Mouse (Mus musculus) embryonic fibroblast, embryonic 13.5 days (primary cell): ENCODE measurements around the gene Tecr. TPM values are rescaled to one million over a fixed set of nuclear protein-coding genes. Genes with fewer than 3 reads are reported as not detected.

ENCODE experiments used
- H3K27ac ChIP-seq: 2 replicates; pipeline ENCODE4 v1.5.1; 2012; ENCODE audit warnings: low read length, control low read depth, inconsistent platforms; ENCODE audit not compliant: insufficient read depth
- H3K4me1 ChIP-seq: 2 replicates; pipeline ENCODE4 v1.6.1; 2011; ENCODE audit warnings: low read length; ENCODE audit not compliant: control insufficient read depth, insufficient read depth
- H3K4me3 ChIP-seq: 2 replicates; pipeline ENCODE4 v1.5.1; 2011; ENCODE audit warnings: mild to moderate bottlenecking, control low read depth, low read length; ENCODE audit not compliant: insufficient read depth
- CTCF ChIP-seq: IDR thresholded peaks from 2 replicates; pipeline ENCODE4 v1.5.1; 2011; ENCODE audit warnings: mild to moderate bottlenecking, control low read depth, low read length, moderate library complexity, borderline replicate concordance; ENCODE audit not compliant: insufficient read depth
- POLR2A ChIP-seq: IDR thresholded peaks from 2 replicates; pipeline ENCODE4 v1.6.1; 2011; ENCODE audit warnings: low read depth, mild to moderate bottlenecking, control low read depth, low read length, moderate library complexity
- polyA plus RNA-seq: library from polyadenylated mRNA; stranded (reverse); fragments of >200 nt; gene quantifications from 2 replicates; pipeline ENCODE4 v1.2.4, GENCODE M21; 2011; ENCODE audit warnings: low read depth; ENCODE audit not compliant: missing spikeins, insufficient read length

The Tecr gene
- polyA plus RNA-seq, 1 experiment = 210 TPM

DNA sequence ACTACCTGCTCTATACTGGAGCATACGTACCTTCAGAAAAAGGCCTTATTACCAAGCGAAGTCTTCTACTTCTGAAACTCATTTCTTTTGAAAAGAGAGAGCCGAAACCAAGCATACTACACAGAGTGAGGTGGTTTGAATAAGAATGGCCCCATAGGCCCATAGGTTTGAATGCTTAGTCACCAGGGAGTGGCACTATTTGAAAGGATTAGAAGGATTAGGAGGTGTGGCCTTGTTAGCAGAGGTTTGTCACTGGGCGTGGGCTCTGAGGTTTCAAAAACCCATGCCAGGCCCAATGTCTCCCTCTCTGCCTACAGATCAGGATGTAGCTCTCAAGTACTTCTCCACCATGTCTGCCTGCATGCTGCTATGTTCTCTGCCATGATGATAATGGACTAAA is 40.3 kb upstream of the Tecr start:
- Histone ChIP-seq H3K27ac (no peak overlapping the region), H3K4me1 (no peaks in the 10 kb centered on the region), H3K4me3 (no peak overlapping the region)
- no peak for TF ChIP-seq POLR2A
- no peak for TF ChIP-seq CTCF

- H3K4me3 ChIP-seq = no peak overlapping the region
- H3K4me1 ChIP-seq = no peaks in the 10 kb centered on the region
- TF ChIP-seq POLR2A (no peak), CTCF (no peak)
- no peak overlapping the region for H3K27ac ChIP-seq
Observed at GRCm38 (mm10) chr8:83647511-83647910, 39.7 kb upstream of the Tecr start.

DNA sequence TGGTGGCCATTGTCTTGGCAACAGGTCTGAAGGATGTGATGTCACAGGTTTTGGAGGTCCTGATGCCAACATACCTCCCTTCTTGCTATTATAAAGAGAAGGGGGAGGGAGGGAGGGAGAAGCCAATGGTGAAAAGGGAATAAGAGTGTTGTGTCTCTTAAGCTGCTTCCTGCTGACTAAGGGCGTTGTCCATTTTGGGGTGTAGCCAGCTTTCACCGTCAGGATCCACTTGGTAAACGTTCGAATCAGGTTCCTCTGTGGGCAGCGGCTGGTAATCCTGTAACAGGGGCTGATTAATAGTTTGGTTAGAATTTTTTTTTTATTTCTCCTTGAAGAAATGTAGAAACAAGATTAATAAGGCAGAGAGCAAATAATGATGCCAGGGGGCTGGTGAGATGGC is 31.9 kb upstream of the Tecr start:
- TF ChIP-seq POLR2A (no peak), CTCF (no peak)
- Histone ChIP-seq H3K4me3 (no peak overlapping the region), H3K4me1 (no peaks in the 10 kb centered on the region), H3K27ac (no peak overlapping the region)

- Histone ChIP-seq H3K4me3 (no peak overlapping the region), H3K4me1 (no peaks in the 10 kb centered on the region), H3K27ac (no peak overlapping the region)
- no peak for TF ChIP-seq POLR2A
- TF ChIP-seq CTCF = no peak
Observed at GRCm38 (mm10) chr8:83638856-83639255, 31.1 kb upstream of the Tecr start.

DNA sequence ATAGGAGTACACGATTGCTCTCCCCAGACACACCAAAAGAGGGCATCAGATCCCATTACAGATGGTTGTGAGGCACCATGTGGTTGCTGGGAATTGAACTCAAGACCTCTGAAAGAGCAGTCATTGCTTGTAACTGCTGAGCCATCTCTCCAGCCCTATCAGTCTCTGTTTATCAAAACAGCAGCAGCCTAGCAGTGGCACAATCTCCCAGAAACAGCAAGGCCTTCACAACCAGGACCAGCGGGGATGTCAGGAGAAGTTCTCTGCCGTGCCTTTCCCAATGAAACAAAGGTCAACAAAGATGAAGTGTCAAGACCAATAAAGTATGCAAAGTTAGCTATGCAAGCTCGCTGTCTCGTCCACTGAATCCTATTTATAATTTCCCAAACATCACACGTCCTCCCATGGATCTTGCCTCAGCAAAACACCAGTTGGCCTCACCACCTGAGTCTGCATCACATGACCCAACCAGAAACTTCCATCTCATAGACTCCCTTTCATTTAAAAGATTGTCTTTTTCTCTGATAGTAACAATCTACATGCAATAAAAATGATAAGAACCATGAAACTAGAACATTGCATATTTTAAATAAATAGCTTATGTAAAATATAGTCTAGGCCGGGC is 24.4 kb upstream of the Tecr start:
- Histone ChIP-seq H3K4me1 (no peaks in the 10 kb centered on the region), H3K27ac (no peak overlapping the region), H3K4me3 (no peak overlapping the region)
- TF ChIP-seq POLR2A (no peak), CTCF (no peak)

DNA sequence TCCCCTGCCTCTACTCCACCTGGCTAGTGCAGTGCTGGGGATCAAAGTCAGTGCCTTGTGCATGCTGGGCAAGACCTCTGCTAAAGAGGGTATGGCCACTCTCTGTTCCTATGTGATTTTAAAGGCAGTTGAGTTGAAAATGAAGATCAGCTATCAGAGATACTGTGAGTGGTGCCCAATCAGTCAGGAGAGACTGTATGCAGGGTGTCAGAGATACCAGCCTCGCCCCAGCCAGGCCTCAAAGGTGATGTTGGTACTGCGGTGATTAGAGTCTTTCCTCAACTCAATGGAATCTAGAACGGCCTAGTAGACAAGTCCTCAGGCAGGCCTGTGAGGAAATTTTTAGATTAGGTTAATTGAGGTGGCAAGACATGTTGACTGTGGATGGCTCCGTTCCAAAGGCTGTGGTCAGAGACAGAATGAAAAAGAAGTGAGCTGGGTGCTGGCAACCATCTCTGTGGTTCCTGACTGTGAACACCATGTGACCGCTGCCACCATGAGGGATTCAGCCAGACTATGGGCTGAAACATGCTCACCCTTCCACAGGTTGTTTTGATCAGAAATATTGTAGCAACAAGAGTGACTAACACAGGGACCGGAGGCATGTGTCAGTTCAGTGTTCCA is 18.0 kb upstream of the Tecr start:
- Histone ChIP-seq H3K4me3 (no peak overlapping the region), H3K4me1 (no peaks in the 10 kb centered on the region), H3K27ac (no peak overlapping the region)
- TF ChIP-seq CTCF (no peak), POLR2A (no peak)

DNA sequence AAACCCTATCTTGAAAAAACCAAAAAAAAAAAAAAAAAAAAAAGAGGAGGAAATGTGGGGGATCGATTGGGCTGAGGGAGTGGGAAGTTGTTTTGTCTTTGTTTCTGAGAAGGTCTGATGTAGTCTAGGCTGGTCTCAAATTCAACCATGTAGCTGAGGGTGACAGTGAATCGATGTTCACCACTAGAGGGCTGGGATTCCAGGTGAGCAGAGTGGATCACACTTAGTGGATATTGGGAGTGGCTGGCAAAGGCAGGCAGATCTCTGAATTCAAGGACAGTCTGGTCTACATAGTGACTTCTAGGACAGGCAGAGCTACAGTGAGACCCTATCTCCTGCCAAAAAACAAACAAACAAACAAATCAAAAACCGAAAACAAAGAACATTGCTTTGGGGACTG is 17.0 kb upstream of the Tecr start:
- Histone ChIP-seq H3K4me3 (no peak overlapping the region), H3K4me1 (no peaks in the 10 kb centered on the region), H3K27ac (no peak overlapping the region)
- TF ChIP-seq CTCF = peak; percentile 46; the same call in 1 of the 2 replicates
- TF ChIP-seq POLR2A = no peak

GRCm38 (mm10) chr8:83623549-83623948 is 15.8 kb upstream of the Tecr start:
- H3K4me1 ChIP-seq = no peaks in the 10 kb centered on the region
- H3K4me3 ChIP-seq = no peak overlapping the region
- TF ChIP-seq POLR2A (no peak), CTCF (no peak)
- H3K27ac ChIP-seq = no peak overlapping the region

DNA sequence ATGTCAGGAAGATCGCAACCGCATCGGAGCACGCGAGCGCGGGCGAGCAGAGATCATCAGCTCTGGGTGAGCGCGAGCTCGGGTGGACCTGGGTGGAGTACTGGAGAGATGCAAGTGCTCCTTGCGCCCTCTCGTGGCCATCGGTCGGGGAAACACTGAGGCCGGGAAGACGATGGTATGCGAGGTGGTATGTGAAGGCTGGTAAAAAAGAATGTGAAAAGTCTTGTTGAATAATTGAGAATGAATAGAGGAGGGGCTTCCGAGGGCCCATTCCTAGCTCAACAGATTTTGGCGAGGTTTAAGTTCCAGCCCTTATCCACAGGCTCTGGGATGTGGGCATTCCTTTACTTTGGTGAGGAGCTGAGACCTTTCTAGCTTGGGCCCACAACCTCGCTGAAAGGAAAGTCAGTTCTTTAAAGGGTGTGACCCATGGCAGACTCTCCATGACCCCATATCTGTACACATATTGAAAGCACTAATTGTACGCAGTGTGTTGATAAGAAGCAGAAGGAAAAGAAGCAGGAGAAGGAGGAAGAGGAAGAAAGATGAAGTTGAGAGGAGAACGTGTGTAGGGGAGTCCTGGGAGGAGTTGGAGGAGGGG is 14.7 kb upstream of the Tecr start:
- Histone ChIP-seq H3K4me3 (peak overlapping the region; percentile 4; the same call in 1 of the 2 replicates), H3K4me1 (no peaks in the 10 kb centered on the region), H3K27ac (no peak overlapping the region)
- peak; percentile 97 for TF ChIP-seq CTCF
- TF ChIP-seq POLR2A = no peak

- Histone ChIP-seq H3K27ac (no peak overlapping the region), H3K4me3 (peak overlapping the region; percentile 4; the same call in 1 of the 2 replicates), H3K4me1 (no peaks in the 10 kb centered on the region)
- TF ChIP-seq POLR2A (no peak), CTCF (no peak)
Observed at GRCm38 (mm10) chr8:83621691-83622388, 14.1 kb upstream of the Tecr start.
